Mouse (Mus musculus): ENCODE measurements around the gene Rab37.

Rab37 gene

DNA sequence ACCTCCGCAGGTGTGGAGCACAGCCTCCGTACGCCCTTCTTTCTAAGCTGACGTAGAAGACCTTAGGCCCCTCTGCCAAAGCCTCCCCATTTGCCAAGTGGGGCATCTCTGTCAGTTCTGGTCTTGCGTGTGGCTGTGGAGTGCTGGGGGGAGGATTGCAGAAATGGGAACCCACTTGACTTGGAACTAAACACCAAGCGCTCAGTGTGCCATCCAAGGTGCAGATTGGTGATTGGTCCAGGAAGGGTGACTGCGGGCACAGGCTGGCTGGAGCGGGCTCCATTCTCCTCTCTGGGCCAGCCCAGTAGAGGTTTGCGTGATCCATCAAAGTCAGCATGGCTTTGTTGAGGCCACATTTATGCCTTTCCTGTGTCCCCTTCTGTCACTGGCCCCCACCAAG lies 111.5 kb downstream of the Rab37 start:
- DNase-seq = no peak

DNA sequence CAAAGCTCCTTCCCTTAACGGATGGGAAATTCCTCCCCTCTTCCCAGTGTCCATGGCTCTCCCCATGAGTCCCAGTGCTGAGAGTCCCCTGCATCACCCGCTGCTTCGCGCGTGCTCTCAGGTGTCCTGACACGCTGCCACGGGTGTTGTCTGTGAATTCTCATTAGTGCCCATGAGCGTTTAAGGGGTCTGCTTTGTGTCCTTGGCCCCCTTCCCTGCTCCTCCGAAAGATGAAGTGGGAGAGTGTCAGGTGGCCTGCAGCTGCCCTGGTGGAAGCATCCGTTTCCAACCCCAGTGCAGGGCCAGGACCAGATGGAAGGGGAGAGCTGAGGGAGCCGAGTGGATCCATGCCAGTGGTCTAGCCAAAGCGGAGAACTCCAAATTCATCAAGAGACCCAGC lies 116.9 kb downstream of the Rab37 start:
- DNase-seq = no peak

DNA sequence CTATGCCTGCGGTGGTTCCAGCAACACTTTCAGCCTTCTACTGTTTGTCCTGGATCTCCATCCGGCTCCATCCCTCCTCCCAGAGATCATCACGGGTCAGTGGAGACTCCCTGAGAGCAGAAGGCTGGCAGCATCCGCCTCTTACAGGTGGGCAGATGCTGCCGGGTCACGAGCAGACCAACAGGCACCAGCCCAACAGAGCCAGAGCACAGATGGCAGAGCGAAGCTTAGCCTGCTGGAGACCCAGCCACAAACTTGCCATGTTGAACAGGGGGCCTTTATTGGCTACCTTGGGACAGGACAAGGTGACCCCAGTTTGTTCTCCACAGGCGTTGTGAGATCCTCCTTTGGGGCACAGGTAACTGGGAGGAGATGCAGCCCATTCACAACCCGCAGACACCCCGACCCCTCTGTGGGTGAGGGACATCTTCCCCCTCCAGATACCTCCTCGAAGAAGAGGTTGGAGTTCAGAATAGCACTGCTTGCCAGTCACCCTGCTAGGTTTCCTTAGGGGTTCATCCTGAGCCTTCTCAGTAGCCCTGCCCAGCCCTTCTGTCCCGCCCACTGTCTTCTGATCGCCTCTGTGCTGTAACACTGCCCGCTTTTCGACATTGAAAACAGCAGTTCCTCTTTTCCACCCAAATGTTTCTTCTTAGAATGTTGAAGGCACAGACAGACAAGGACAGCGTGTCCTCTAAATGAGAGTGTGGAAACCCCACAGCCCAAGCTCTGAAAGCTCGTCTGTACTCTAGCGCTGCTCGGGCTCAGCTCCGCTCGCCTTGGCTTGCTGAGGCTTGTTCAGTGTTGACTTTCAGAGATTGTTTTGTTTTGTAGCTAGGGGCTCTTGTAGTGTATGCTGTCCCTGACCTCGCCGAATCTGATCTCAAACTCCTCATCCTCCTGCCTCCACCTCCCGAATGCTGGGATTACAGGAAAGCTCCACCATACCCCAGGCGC lies 117.8 kb downstream of the Rab37 start:
- DNase-seq = no peak

DNA sequence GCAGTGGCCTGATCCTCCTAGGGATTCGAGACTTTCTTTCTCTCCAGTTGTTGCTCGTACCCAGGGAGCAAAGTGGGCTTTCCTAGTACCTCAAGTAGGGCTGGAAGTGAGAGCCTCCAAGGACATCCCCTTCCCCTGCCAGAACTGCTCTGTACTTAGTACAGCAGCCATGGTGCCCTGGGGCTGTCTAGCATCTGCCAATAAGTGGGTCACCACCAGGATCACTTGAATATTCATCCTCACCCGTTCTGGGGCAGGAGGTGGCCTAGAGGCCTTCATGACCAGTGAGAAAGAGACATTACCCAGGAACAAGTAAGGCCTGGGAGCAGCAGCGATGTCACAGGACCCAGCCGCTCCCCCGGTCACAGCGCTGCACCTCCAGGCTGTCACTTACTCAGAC lies 118.7 kb downstream of the Rab37 start:
- no peak for DNase-seq
